Mouse (Mus musculus) lung, adult 2 months (tissue): ENCODE results near the gene Dpp9. TPM values are rescaled to one million over a fixed set of nuclear protein-coding genes. Genes with fewer than 3 reads are reported as not detected.
A peak's percentile ranks its signal among the peaks of the same experiment; 100 is the strongest.

Experiments
- DNase-seq: peaks from one replicate; pipeline ENCODE4 v3.0.0; 2022
- H3K4me1 ChIP-seq: fragments of 200-500 bp; 2 replicates; pipeline ENCODE4 v1.6.1; 2011; ENCODE audit warnings: low read length; ENCODE audit not compliant: control insufficient read depth, insufficient read depth
- H3K4me3 ChIP-seq: fragments of 200-500 bp; replicated peaks from 2 replicates; pipeline ENCODE3; 2011; ENCODE audit warnings: low read depth, mild to moderate bottlenecking, control low read depth, low read length; ENCODE audit errors: extremely low read depth
- CTCF ChIP-seq: fragments of 200-500 bp; IDR thresholded peaks from 2 replicates; pipeline ENCODE4 v1.5.1; 2011; ENCODE audit warnings: mild to moderate bottlenecking, low read length, control low read depth; ENCODE audit not compliant: insufficient read depth
- POLR2A ChIP-seq: fragments of 200-500 bp; IDR thresholded peaks from 2 replicates; pipeline ENCODE4 v1.6.1; 2011; ENCODE audit warnings: low read depth, mild to moderate bottlenecking, control low read depth, low read length, borderline replicate concordance; ENCODE audit errors: extremely low read depth
- WGBS: fragments of 180-500 bp; shearing (Covaris S2); methylation state at CpG from one replicate; pipeline ENCODE4 v1.1.7; 2018; 5-methylcytosine and 5-hydroxymethylcytosine counted together
- polyA plus RNA-seq: library from polyadenylated mRNA; depleted of rRNA; stranded (reverse); fragments of >200 nt; gene quantifications from 2 replicates; pipeline ENCODE4 v1.2.3, GENCODE M21; 2012

Dpp9 gene
- polyA plus RNA-seq, 1 experiment = 65.8 TPM

- no peak for TF ChIP-seq POLR2A
- no peak for TF ChIP-seq CTCF
- WGBS = 36% methylated on average over 2 of the region's 2 CpGs
- Histone ChIP-seq H3K4me1 (no peaks in the 10 kb centered on the region), H3K4me3 (no peak overlapping the region)
- no peak for DNase-seq
Observed at GRCm38 (mm10) chr17:56149897-56150296, 68.8 kb downstream of the Dpp9 start.

- TF ChIP-seq POLR2A = no peak
- no peak for TF ChIP-seq CTCF
- no peak for DNase-seq
- WGBS = 5% methylated on average over 30 of the region's 30 CpGs
- H3K4me1 ChIP-seq = no peaks in the 10 kb centered on the region
- H3K4me3 ChIP-seq = no peak overlapping the region
Observed at GRCm38 (mm10) chr17:56148790-56149618, 69.7 kb downstream of the Dpp9 start.

- Histone ChIP-seq H3K4me1 (no peaks in the 10 kb centered on the region), H3K4me3 (no peak overlapping the region)
- DNase-seq = no peak
- WGBS = 22% methylated on average over 9 of the region's 9 CpGs
- TF ChIP-seq POLR2A = no peak
- TF ChIP-seq CTCF = no peak
Observed at GRCm38 (mm10) chr17:56148280-56148679, 70.4 kb downstream of the Dpp9 start.

GRCm38 (mm10) chr17:56147420-56147819, 71.3 kb downstream of the Dpp9 start:
- DNase-seq = no peak
- Histone ChIP-seq H3K4me1 (no peaks in the 10 kb centered on the region), H3K4me3 (no peak overlapping the region)
- TF ChIP-seq CTCF (no peak), POLR2A (no peak)
- 57% methylated on average over 12 of the region's 12 CpGs for WGBS

- 30% methylated on average over 9 of the region's 9 CpGs for WGBS
- H3K4me3 ChIP-seq = no peak overlapping the region
- TF ChIP-seq POLR2A (no peak), CTCF (no peak)
Observed at GRCm38 (mm10) chr17:56146131-56146530, 72.6 kb downstream of the Dpp9 start.

GRCm38 (mm10) chr17:56144546-56144945, 74.2 kb downstream of the Dpp9 start:
- 66% methylated on average over 9 of the region's 9 CpGs for WGBS
- Histone ChIP-seq H3K4me1 (no peaks in the 10 kb centered on the region), H3K4me3 (no peak overlapping the region)
- TF ChIP-seq CTCF (no peak), POLR2A (no peak)
- DNase-seq = no peak

More at GRCm38 (mm10) chr17:56146131-56146530, 72.6 kb downstream of the Dpp9 start:
- H3K4me1 ChIP-seq = no peaks in the 10 kb centered on the region
- DNase-seq = no peak

- TF ChIP-seq CTCF (no peak), POLR2A (no peak)
- WGBS = 3% methylated on average over 42 of the region's 47 CpGs
- Histone ChIP-seq H3K4me1 (no peaks in the 10 kb centered on the region), H3K4me3 (no peak overlapping the region)
- DNase-seq = no peak
Observed at GRCm38 (mm10) chr17:56141702-56142605, 76.8 kb downstream of the Dpp9 start.

GRCm38 (mm10) chr17:56139858-56140595, 78.7 kb downstream of the Dpp9 start, which contains the start of gene Sema6b:
Gene Sema6b (minus strand): TSS chr17:56140343.
- Histone ChIP-seq H3K4me3 (peak within 1 kb of the TSS; percentile 63), H3K4me1 (no peaks in the 10 kb centered on the region)
- peak; percentile 46 for DNase-seq
- 2% methylated on average over 78 of the region's 79 CpGs for WGBS
- no peak for TF ChIP-seq POLR2A
- TF ChIP-seq CTCF = no peak

- 15% methylated on average over 21 of the region's 21 CpGs for WGBS
Observed at GRCm38 (mm10) chr17:56139355-56139754, 79.3 kb downstream of the Dpp9 start.

More at GRCm38 (mm10) chr17:56139355-56139754, 79.3 kb downstream of the Dpp9 start:
- no peak for TF ChIP-seq POLR2A
- Histone ChIP-seq H3K4me1 (peaks cover 2% of the 10 kb centered on the region; the same call in 1 of the 2 replicates), H3K4me3 (no peak overlapping the region)
- no peak for DNase-seq
